Mouse (Mus musculus) adrenal gland, adult 8-10 months (tissue): Measurements from ENCODE around the gene Apc2. TPM values are rescaled to one million over a fixed set of nuclear protein-coding genes. Genes with fewer than 3 reads are reported as not detected.

ENCODE experiments used
- DNase-seq: peaks from one replicate; pipeline ENCODE4 v3.0.0; 2022
- total RNA-seq, 4 experiments: library from RNA; stranded (reverse); gene quantifications; 2 replicates each; pipeline ENCODE4 v1.2.4; 2022

Gene Apc2
- total RNA-seq, 4 experiments from 2014 or later: 1.5 to 6.8 (median 4.3) TPM

DNA sequence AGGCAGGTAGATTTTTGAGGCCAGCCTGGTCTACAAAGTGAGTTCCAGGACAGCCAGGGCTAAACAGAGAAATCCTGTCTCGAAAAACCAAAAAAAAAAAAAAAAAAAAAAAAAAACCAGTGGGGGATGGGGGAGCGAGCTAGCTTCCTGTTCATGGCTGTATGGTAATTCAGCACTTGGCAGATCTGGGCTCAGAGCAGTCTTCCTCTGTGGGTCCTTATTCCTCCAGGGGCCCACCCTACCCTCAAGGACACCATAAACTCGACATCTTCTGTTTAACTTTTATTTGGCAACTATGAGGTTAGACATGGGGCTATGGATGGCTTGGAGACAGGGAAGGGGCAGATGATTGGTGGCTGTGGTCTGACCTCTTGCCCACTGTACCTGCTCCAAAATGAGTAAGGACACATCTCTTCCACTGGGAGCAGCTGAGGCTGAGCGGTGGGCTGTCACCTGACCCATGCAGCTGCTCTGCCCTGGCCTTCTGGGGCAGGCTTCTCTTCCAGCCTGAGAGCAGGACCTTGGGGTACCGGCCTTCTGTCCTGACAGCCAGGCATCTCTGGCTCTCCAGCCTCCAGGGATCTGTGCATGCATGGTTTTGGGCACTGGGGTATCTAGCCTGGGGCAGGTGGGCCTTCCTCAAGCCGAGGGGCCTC, 25.4 kb downstream of the Apc2 start:
- DNase-seq: no peak

DNA sequence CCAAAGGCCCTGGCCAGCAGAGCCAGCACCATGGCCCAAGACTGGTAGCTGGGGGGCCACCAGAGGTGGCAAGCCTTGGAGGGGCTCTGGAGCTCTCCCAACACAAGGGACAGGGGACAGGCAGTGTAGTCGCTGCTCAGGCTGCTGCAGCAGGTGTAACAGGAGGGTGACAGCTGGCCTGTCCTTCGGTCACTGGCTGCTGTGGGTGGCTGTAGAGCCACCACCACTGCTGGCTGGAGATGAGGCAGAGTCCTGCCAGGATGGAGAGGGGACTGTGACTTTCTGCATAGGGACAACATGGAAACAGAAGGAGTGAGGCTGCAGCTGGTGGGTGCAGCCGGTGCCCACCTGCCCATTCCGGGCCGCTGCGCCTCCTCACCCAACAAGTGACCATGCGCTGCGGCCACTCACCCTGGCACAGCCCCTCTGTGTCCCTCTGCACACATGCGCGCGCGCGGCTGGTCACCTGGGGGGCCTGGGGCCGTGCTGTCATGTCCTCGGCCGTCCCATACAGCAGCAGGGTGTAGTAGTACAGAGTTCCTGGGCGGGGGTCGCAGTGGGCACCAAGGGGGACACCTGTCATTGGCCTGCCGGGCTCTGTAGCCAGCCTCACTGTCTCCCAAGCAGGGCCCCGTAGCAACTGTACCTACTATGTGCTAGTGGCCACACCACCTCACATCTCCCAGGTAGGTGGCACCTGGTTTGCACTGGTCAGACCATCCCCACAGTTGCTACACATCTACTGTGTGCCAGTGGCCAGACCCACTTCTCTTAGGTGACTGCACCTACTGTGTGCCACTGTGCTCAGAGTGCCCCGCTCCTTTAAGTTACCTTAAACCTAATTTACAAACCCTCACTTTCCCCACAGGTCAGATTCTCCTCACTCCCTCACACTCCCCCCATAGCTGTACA, 26.1 kb downstream of the Apc2 start:
- no peak for DNase-seq

DNA sequence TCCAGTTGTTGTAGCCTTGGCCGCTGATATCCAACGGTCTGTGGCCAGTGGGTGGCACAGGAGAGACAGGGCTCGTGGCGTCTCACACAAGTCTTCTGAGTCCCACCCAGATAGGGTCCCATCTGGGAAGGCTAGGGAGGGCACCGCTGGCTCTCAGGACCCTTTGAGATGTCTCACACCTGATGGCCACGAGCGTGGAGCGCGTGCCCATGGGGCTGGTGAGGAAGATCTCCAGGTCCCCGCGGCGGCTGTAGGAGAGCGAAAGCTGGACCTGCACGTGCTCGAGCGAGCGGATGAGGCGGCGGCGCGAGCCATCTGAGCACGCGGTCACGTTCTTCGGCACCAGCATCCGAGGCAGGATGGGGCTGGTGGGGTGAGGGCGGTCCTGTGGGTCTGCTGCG, 27.0 kb downstream of the Apc2 start:
- no peak for DNase-seq

DNA sequence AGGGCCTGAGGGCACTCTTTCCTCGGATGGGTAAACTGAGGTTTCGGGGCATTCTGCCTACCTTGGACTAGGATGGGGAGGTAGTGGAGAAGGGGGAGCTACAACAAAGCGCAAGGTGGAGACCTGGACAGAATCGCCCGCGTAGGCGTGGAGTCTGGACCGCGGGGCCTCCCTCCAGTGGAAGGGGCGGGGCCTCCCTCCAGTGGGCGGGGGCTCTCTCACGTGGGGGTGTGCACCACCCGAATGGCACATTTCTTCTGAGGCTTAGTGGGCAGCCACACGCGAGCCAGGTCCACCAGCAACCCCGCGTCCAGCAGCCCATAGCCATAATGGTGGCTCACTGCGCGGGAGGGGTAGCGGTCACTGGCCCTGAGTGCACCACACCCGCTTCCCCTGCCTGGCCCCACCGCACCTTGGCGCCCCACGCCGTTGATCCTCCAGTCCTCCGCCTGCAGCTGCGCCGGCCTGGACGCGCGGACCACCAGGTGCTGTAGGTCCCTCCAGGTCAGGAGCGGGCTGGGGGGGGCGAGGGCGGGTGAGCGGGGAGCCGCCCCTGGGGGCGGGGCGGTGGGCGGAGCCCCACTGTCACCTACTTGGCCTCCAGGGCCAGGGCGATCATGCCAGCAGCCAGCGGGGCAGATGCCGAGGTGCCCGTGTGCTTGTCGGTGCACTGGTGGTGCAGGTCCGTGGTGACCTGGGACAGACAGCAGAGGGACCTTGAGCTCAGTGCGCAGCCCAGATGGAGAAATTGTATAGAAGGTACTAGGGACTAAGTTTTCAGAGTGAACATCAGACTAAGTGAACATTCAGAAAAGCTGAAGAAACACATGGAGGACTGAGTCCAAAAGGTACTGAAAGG, 27.7 kb downstream of the Apc2 start:
- DNase-seq: peak; percentile 76

DNA sequence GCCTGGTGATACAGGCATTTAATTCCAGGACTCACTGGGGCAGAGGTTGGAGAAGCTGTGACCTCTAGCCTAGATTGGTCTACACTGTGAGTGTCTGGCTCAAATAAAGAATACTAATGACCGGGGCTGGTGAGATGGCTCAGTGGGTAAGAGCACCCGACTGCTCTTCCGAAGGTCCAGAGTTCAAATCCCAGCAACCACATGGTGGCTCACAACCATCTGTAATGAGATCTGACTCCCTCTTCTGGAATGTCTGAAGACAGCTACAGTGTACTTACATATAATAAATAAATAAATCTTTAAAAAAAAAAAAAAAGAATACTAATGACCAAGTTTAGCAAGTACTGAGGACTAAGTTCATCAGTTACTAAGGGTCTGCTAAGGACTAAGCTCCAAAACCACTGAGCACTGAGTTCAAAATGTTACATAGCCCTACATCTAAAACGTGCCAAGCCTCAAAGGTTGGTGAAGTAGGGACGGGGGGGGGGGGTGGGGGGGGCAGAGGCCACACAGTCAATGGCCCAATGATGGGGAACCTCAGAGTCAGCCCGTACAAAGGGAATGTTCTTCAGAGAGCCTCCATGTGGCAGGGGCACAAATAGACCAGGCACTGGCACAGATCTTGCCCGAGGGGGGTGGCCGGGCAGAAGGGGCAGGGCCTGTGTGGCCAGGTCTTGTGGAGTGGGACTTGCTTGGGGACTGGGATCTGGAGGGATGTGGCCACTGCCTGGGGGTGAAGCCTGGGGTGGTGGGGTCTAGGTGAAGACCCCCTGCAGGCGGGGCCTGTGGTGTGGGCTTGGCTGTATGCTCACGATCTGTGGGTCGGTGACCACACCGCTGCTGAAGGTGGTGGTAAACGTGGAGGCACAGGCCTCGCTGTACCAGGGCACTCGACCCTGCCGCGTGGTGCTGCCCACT, 28.6 kb downstream of the Apc2 start:
- no peak for DNase-seq

GRCm38 (mm10) chr10:80325045-80325444, 29.3 kb downstream of the Apc2 start:
- no peak for DNase-seq

GRCm38 (mm10) chr10:80329273-80330081, 33.7 kb downstream of the Apc2 start, which contains the start of the genes Pcsk4 and Reep6:
Gene Pcsk4 (minus strand): TSS chr10:80329498.
Gene Reep6 (plus strand): TSS chr10:80329953.
- peak; percentile 98 for DNase-seq

- no peak for DNase-seq
Observed at GRCm38 (mm10) chr10:80330084-80330483, 34.3 kb downstream of the Apc2 start.

GRCm38 (mm10) chr10:80330888-80331287, 35.1 kb downstream of the Apc2 start:
- no peak for DNase-seq

DNA sequence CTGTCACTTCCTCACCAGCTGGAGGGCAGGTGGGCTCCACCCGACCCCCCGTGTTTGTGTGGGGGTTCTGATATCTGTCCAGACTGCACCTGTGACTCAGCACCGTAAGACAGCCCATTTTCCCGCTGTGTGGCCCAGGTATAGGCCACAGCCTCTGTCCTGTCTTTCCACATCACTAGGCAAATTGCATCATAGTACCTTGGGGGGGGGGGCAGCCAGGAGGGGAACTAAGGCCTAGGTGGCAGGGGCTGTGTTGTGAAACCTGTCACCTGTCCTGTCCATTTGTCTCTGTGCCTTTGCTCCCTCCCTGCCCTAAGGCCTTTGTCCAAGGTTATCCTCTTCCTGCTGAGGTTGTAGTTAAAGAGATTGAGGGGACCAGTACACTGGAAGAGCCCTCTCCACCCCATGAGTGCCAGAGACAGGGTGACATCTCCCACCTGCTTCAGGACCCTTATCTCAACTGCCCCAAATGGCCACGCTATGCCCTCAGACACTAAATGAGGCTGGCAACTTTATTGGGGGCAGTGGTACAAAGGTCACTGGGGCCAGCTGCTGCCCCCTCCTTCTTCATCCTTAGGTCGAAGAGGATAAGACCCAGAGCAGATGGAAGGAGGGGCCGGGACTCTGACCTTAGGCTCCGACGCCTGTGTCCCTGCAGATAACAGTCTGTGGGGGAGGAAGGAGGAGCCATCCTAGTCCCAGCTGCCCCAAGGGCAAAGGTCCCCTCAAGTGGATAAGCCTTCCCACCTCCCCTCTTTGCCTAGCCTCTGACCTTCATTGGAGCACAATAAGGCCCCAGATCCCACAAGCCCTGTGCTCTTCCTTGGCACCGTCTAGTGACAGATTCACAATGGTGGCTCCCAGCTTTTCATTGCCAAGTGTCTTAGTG, 36.1 kb downstream of the Apc2 start:
- no peak for DNase-seq

DNA sequence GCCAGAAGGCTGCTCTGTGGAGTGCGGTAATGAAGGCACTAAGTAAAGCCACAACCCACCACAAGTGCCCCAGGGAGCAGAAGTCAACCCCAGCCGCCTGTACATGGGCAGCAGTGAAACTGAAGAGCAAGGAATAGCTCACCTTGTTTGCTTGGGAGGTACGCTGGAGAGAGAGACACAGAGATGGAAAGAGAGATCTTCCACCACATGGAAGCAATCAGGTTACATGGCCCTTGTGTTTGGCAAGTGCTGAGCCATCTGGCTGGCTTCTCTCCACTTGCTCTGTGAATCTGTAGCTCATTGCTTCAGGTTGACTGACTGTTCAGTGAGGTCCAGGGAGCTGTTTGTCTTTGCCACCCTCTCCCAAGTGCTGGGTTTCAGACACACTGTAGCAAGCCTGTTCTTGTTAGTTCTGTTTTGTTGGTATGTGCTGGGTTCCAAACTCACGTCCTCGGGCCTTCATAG, 36.8 kb downstream of the Apc2 start:
- DNase-seq: no peak

DNA sequence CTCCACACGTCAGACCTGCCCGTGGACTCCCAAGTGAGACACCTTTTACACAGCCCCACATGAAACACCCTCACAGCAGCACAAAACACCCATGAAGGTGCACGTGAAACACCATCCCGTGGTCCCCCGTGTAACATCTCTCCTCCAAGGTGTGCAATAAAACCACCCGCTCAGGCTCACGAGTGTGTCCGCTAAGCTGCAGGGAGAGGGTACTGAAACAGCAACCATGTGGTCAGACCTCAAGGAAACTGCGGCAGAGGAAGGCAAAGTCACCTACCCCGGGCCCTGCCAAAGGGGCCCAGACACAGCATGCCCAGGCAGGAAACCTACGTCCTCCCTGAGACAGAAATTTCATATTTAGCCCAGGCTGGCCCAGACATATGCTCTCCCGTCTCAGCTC, 40.5 kb downstream of the Apc2 start:
- no peak for DNase-seq

DNA sequence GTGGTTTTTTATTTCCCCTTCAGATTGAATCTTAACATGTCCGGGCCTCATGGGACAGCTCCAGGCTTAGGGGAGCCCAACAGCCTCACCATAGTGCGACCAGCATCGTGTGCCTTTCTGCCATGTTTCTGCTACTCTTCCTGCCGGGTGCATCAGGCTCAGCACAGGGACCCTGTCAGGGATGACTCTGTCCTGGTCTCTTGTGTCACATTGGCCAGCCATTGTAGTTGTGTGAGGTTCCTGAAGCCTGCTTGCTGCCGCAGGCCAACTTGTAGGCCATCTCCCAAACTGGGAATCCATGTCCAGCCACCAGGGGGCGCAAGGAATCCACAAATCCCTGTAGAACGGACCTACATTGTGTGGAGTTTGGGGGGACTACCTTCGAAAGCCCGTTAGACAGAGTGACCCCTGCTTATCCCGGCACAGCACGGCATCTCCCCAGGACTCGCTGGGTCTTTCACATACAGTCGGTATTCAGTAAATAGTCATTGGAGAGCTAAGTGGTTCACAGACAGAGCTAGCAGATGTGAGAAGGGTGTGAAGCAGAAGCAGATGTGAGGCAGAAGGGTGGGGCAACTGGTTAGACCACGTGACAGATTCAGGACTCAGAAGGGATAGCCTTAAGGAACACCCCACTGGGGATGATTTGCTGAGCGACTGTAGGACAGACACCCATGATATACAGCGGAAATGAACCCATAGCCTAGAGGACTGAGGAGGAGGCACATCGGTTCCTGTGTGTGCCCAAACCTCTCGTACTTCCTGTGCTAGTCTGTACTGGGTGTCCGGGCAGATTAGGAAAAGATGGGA, 44.4 kb downstream of the Apc2 start:
- DNase-seq: peak; percentile 65

DNA sequence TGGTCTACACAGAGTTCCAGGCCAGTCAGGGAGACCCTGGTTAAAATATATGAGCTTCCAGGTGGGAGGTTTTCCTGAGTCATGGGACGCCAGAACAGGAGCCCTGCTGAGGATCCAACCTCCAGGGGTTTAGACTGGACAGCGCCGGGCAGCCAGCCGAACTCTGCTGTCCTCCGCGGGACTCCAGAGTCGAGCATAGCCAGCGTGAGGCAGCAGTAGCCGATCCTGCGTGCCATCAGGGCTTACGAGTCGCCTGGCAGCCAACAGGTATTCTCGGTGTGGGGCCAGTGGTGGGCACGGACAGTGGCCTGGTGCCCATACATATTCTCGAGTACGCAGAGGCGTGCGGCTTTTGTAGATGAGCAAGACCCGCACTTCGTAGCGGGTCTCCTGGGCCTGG, 45.2 kb downstream of the Apc2 start:
- DNase-seq: no peak

DNA sequence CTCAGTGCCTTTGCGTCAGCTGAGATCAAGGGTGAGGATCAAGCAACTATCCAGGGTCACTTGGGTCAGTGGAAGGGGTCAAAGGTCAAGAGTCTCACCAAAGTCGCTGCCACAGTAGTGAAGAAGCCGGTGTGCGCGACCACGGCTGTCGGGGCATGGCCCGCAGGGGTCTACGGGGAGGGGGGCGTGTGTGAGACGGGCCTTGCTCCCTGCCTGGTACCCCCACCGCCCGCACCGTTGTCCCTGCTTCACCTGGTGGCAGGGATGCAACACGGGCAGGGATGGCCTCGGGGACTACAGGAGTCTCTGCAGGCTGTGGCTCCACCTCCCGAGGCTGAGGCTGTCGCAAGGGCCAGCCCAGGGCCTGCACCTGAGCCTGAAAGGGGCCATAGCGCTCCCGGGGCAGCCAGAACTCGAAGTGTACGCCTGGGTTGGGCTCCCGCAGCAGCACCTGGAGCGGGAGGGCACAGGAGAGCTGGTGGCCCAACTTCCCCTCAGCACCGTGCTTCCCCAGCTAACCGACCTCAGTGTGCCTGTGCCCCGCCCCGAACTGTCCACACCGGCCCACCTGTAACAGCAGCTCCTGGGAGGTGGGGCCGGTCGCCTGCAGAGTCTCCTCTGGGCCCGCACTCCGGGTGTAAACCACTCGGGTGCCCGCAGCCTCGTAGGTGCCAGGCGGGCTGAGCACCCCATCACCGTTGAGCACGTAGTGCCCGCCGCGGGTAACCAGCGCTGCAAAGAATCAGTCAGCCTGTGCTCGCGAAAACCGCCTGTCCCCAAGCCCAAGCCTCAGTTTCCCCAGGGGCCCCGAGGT, 45.9 kb downstream of the Apc2 start:
- DNase-seq: no peak

- DNase-seq: no peak
Observed at GRCm38 (mm10) chr10:80342305-80342748, 46.5 kb downstream of the Apc2 start.

- peak; percentile 54 for DNase-seq
Observed at GRCm38 (mm10) chr10:80342749-80343424, 47.1 kb downstream of the Apc2 start.
